In genomic region chr2:70456205-70456604, GRCm38 (mm10) we compare ENCODE assay signal across 11 mouse cellular contexts. TPM values are rescaled to one million over a fixed set of nuclear protein-coding genes. Genes with fewer than 3 reads are reported as not detected.
DNase-seq lines count a peak whose midpoint lies in the region; ATAC-seq lines count a peak whose summit lies in the region.
"Had no signal": no experiment of that assay in that cellular context is flagged by ENCODE, and none has a peak within 500 bp of the region (broad histone marks: within the 10 kb centered on the region; RNA-seq: fewer than 3 reads in every experiment).

No protein-coding gene starts in this region.

- peak overlapping the region; percentile 36 for H3K4me3 ChIP-seq in heart, embryonic 11.5 days (ENCODE audit: low read depth, low read length)
- H3K4me3 ChIP-seq in hindbrain, embryonic 14.5 days (replicated peaks; ENCODE audit: low read length): peak overlapping the region; percentile 18
- H3K4me3 ChIP-seq in midbrain, embryonic 15.5 days: peak overlapping the region; percentile 23
- H3K4me3 ChIP-seq: heart, adult 2 months; megakaryocyte, embryonic 14.5 days had no signal

- no peaks in the 10 kb centered on the region for H3K36me3 ChIP-seq in heart, embryonic 11.5 days (ENCODE audit: control insufficient read depth, insufficient read depth, low read length)
- H3K36me3 ChIP-seq in hindbrain, embryonic 14.5 days (replicated peaks; ENCODE audit: control insufficient read depth, insufficient read depth): no peaks in the 10 kb centered on the region
- H3K36me3 ChIP-seq in midbrain, embryonic 15.5 days (replicated peaks): no peaks in the 10 kb centered on the region

- H3K27me3 ChIP-seq in heart, embryonic 11.5 days (ENCODE audit: control insufficient read depth, insufficient read depth, low read length): peaks cover 4% of the 10 kb centered on the region; the same call in 1 of the 2 replicates
- no peaks in the 10 kb centered on the region for H3K27me3 ChIP-seq in hindbrain, embryonic 14.5 days (ENCODE audit: control insufficient read depth, insufficient read depth, low read length)
- no peaks in the 10 kb centered on the region for H3K27me3 ChIP-seq in midbrain, embryonic 15.5 days (replicated peaks)

- no peak overlapping the region for H3K27ac ChIP-seq in heart, embryonic 11.5 days (ENCODE audit: low read depth, low read length)
- H3K27ac ChIP-seq in hindbrain, embryonic 14.5 days: no peak overlapping the region
- H3K27ac ChIP-seq in midbrain, embryonic 15.5 days: no peak overlapping the region
- H3K27ac ChIP-seq: heart, adult 2 months had no signal

- ATAC-seq in heart, embryonic 11.5 days (replicated peaks; ENCODE audit: insufficient number of reproducible peaks, low FRiP score, low TSS enrichment): no peak
- ATAC-seq in hindbrain, embryonic 14.5 days (ENCODE audit: low FRiP score): no peak
- no peak for ATAC-seq in midbrain, embryonic 15.5 days (replicated peaks)
- ATAC-seq in cerebellum, adult (ENCODE audit: insufficient number of reproducible peaks, low FRiP score, low TSS enrichment): no peak

- 5% methylated on average over 12 of the region's 12 CpGs for WGBS in heart, embryonic 11.5 days (ENCODE audit: insufficient replicate concordance)
- 7% methylated on average over 12 of the region's 12 CpGs for whole genome bisulfite sequencing in hindbrain, embryonic 14.5 days
- WGBS in midbrain, embryonic 15.5 days: 9% methylated on average over 12 of the region's 12 CpGs

- peak overlapping the region; percentile 67 for H3K4me2 ChIP-seq in heart, embryonic 11.5 days
- H3K4me2 ChIP-seq in hindbrain, embryonic 14.5 days (replicated peaks): peak overlapping the region; percentile 47
- H3K4me2 ChIP-seq in midbrain, embryonic 15.5 days: peak overlapping the region; percentile 42

- DNase-seq in heart, postnatal 4 days: no peak
- DNase-seq in embryo, embryonic 10 days (ENCODE audit: low spot score): peak; percentile 20
- DNase-seq in hindbrain, embryonic 14.5 days (ENCODE audit: low spot score): no peak
- no peak for DNase-seq in thymus, postnatal 0 days (ENCODE audit: low spot score)
- DNase-seq in cerebellum, adult 11 months: no peak
- DNase-seq: adrenal gland, postnatal 36 days; heart, adult 2 months had no signal

- H3K9me3 ChIP-seq in heart, embryonic 11.5 days (replicated peaks; ENCODE audit: control insufficient read depth, low read length): no peaks in the 10 kb centered on the region
- H3K9me3 ChIP-seq in hindbrain, embryonic 14.5 days (ENCODE audit: control insufficient read depth, low read length): no peaks in the 10 kb centered on the region
- no peaks in the 10 kb centered on the region for H3K9me3 ChIP-seq in midbrain, embryonic 15.5 days

- no peaks in the 10 kb centered on the region for H3K4me1 ChIP-seq in heart, embryonic 11.5 days (ENCODE audit: control insufficient read depth, insufficient read depth, low read length)
- H3K4me1 ChIP-seq in hindbrain, embryonic 14.5 days (replicated peaks; ENCODE audit: control insufficient read depth, insufficient read depth, low read length): no peaks in the 10 kb centered on the region
- H3K4me1 ChIP-seq in midbrain, embryonic 15.5 days: 0 out of 2 replicates have a peak, but pooled peaks cover 3% of the 10 kb centered on the region
- H3K4me1 ChIP-seq: megakaryocyte, embryonic 14.5 days had no signal

- 0 out of 2 replicates have a peak overlapping the region, but pooled peaks have one; percentile 10 for H3K9ac ChIP-seq in heart, embryonic 11.5 days (ENCODE audit: low read depth, low read length)
- peak overlapping the region; percentile 40 for H3K9ac ChIP-seq in hindbrain, embryonic 14.5 days
- H3K9ac ChIP-seq in midbrain, embryonic 15.5 days: no peak overlapping the region

RNA-seq across cellular contexts. Expression of gene Sp5, which starts 18.5 kb away (rescaled TPM):
- 0.17 and 1.1 TPM in 2 replicates for polyA plus RNA-seq in heart, embryonic 11.5 days (2014; fragmentation: Nextera tagmentation; extraction: Ambion mirVana)
- under 1 TPM; 0.33 to 0.36 TPM for total RNA-seq in heart, postnatal 4 days (2021)
- polyA plus RNA-seq in hindbrain, embryonic 14.5 days (2014; fragmentation: Nextera tagmentation; extraction: Ambion mirVana): 3.2 and 6.2 TPM in 2 replicates
- polyA plus RNA-seq in midbrain, embryonic 15.5 days (2015; fragmentation: Nextera tagmentation; extraction: Ambion mirVana): 25.4 and 25.7 TPM in 2 replicates
- not detected in 2 replicates for polyA plus RNA-seq in thymus, postnatal 0 days (2015; fragmentation: Nextera tagmentation; extraction: Ambion mirVana)
- total RNA-seq: heart, adult 2 months had no signal

RNA-seq across cellular contexts. Expression of gene Erich2, which starts 52.4 kb away (rescaled TPM):
- polyA plus RNA-seq in heart, embryonic 11.5 days (2014; fragmentation: Nextera tagmentation; extraction: Ambion mirVana): 0.31 and 1.0 TPM in 2 replicates
- under 1 TPM; 0.27 to 0.38 TPM for total RNA-seq in heart, postnatal 4 days (2021)
- polyA plus RNA-seq in hindbrain, embryonic 14.5 days (2014; fragmentation: Nextera tagmentation; extraction: Ambion mirVana): 1.9 and 3.8 TPM in 2 replicates
- polyA plus RNA-seq in midbrain, embryonic 15.5 days (2015; fragmentation: Nextera tagmentation; extraction: Ambion mirVana): 2.8 TPM in 2 replicates
- 0.27 and 0.31 TPM in 2 replicates for polyA plus RNA-seq in thymus, postnatal 0 days (2015; fragmentation: Nextera tagmentation; extraction: Ambion mirVana)
- total RNA-seq: heart, adult 2 months had no signal
